Mouse (Mus musculus): ENCODE measurements around the gene Fam69a.
"Not testable (repeated sequence)": the region's sequence is repeated elsewhere in the genome, so short reads cannot be mapped to it uniquely, and the experiment has no call there.

The Fam69a gene

GRCm38 (mm10) chr5:107901014-107901615 lies 85.8 kb downstream of the Fam69a start:
- DNase-seq: no peak

- peak; percentile 96 for DNase-seq
These were observed 86.5 kb downstream of the Fam69a start, which contains the start of gene Rpl5 for GRCm38 (mm10) chr5:107900206-107901013. Rpl5 (plus strand) TSS chr5:107900502.

- no peak for DNase-seq
These were observed 90.6 kb downstream of the Fam69a start for GRCm38 (mm10) chr5:107896265-107896664.

GRCm38 (mm10) chr5:107894676-107895075 lies 92.2 kb downstream of the Fam69a start:
- DNase-seq: no peak

GRCm38 (mm10) chr5:107891515-107891914 lies 95.4 kb downstream of the Fam69a start:
- not testable (repeated sequence) for DNase-seq

- DNase-seq: no peak
These were observed 96.6 kb downstream of the Fam69a start for GRCm38 (mm10) chr5:107889994-107890888.

GRCm38 (mm10) chr5:107880710-107881109 lies 106.2 kb downstream of the Fam69a start:
- no peak for DNase-seq

GRCm38 (mm10) chr5:107877053-107877452 lies 109.8 kb downstream of the Fam69a start:
- no peak for DNase-seq

GRCm38 (mm10) chr5:107875261-107875611 lies 111.6 kb downstream of the Fam69a start:
- no peak for DNase-seq

- DNase-seq: no peak
These were observed 112.2 kb downstream of the Fam69a start, which contains the start of gene Evi5 for GRCm38 (mm10) chr5:107874561-107875260. Evi5 (minus strand) TSS chr5:107875107.

GRCm38 (mm10) chr5:107873886-107874302 lies 113.0 kb downstream of the Fam69a start:
- DNase-seq: no peak

GRCm38 (mm10) chr5:107873330-107873729 lies 113.6 kb downstream of the Fam69a start:
- no peak for DNase-seq

- DNase-seq: no peak
These were observed 117.2 kb downstream of the Fam69a start for GRCm38 (mm10) chr5:107869701-107870100.

GRCm38 (mm10) chr5:107868905-107869424 lies 117.9 kb downstream of the Fam69a start:
- peak; percentile 86 for DNase-seq

- DNase-seq: peak; percentile 43
These were observed 118.6 kb downstream of the Fam69a start for GRCm38 (mm10) chr5:107867970-107868904.

GRCm38 (mm10) chr5:107866127-107867126 lies 120.5 kb downstream of the Fam69a start:
- no peak for DNase-seq

- DNase-seq: no peak
These were observed 122.9 kb downstream of the Fam69a start for GRCm38 (mm10) chr5:107863971-107864370.

- DNase-seq: no peak
These were observed 127.9 kb downstream of the Fam69a start for GRCm38 (mm10) chr5:107858963-107859362.

Data from cerebellum, adult 8-10 months (tissue).